Mouse (Mus musculus) thymus, postnatal 4 days (tissue): ENCODE data around the gene Stt3b.

Source experiments
- DNase-seq: peaks from one replicate; pipeline ENCODE4 v3.0.0; 2021

Stt3b gene

GRCm38 (mm10) chr9:115259866-115260265 lies 50.4 kb downstream of the Stt3b start:
- no peak for DNase-seq

- no peak for DNase-seq
These were observed 52.4 kb downstream of the Stt3b start for GRCm38 (mm10) chr9:115257733-115258286.

GRCm38 (mm10) chr9:115249145-115249544 lies 61.1 kb downstream of the Stt3b start:
- no peak for DNase-seq

- no peak for DNase-seq
These were observed 65.1 kb downstream of the Stt3b start for GRCm38 (mm10) chr9:115245092-115245491.

- no peak for DNase-seq
These were observed 66.6 kb downstream of the Stt3b start for GRCm38 (mm10) chr9:115243630-115244029.

GRCm38 (mm10) chr9:115239861-115240260 lies 70.4 kb downstream of the Stt3b start:
- DNase-seq, result no peak

GRCm38 (mm10) chr9:115237943-115238342 lies 72.3 kb downstream of the Stt3b start:
- no peak for DNase-seq

- DNase-seq, result no peak
These were observed 73.8 kb downstream of the Stt3b start for GRCm38 (mm10) chr9:115236352-115236841.

- no peak for DNase-seq
These were observed 75.7 kb downstream of the Stt3b start for GRCm38 (mm10) chr9:115234561-115234960.

GRCm38 (mm10) chr9:115233721-115234120 lies 76.5 kb downstream of the Stt3b start:
- DNase-seq, result no peak

GRCm38 (mm10) chr9:115231476-115231875 lies 78.7 kb downstream of the Stt3b start:
- DNase-seq, result no peak

- DNase-seq, result no peak
These were observed 80.1 kb downstream of the Stt3b start for GRCm38 (mm10) chr9:115230141-115230540.

- no peak for DNase-seq
These were observed 80.5 kb downstream of the Stt3b start for GRCm38 (mm10) chr9:115229676-115230075.

- DNase-seq, result no peak
These were observed 81.1 kb downstream of the Stt3b start for GRCm38 (mm10) chr9:115229145-115229544.

GRCm38 (mm10) chr9:115224744-115225354 lies 85.4 kb downstream of the Stt3b start:
- no peak for DNase-seq

GRCm38 (mm10) chr9:115221265-115221664 lies 89.0 kb downstream of the Stt3b start:
- DNase-seq, result no peak

GRCm38 (mm10) chr9:115220466-115220865 lies 89.8 kb downstream of the Stt3b start:
- no peak for DNase-seq

GRCm38 (mm10) chr9:115217984-115218383 lies 92.2 kb downstream of the Stt3b start:
- DNase-seq, result no peak

GRCm38 (mm10) chr9:115215830-115216701 lies 94.2 kb downstream of the Stt3b start:
- peak; percentile 58 for DNase-seq

- DNase-seq, result no peak
These were observed 95.3 kb downstream of the Stt3b start for GRCm38 (mm10) chr9:115214572-115215571.

GRCm38 (mm10) chr9:115213755-115214264 lies 96.4 kb downstream of the Stt3b start:
- no peak for DNase-seq

GRCm38 (mm10) chr9:115210535-115210934 lies 99.7 kb downstream of the Stt3b start:
- no peak for DNase-seq
